ENCODE assay signal across 9 mouse cellular contexts in the genomic region with DNA sequence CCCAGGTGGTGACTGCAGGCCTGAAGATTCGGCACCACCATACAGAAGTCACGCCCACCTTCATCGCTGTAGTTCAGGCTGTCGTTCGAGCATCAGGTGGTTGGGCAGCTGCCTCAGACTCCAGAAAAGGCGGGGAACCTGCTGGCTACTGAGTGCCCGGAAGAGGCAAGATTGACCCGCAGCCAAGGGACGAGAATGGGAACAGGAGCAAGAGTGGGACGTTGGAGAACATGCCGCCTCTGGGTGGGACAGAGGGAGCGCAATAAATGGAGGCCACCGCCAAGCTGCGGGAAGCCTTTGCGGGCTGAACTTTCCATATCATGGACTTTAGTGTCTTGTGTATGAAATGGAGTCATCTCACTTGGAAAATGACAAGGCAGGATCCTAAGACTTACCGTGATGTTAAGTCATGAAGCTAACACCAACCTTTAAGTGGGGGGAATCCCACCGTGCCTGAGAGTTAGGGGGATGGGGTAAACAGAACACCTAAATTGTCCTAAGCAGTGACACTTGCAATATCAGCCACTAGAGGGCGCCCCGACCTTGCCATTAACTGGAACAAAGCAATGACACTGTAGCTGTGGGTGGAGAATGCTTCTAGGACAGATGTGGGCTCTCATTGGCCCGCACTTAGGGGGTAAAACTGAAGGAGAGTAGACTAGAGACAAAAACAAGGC. TPM values are rescaled to one million over a fixed set of nuclear protein-coding genes. Genes with fewer than 3 reads are reported as not detected.
DNase-seq lines count a peak whose midpoint lies in the region; ATAC-seq and TF ChIP-seq lines count a peak whose summit lies in the region.
"Had no signal": no experiment of that assay in that cellular context is flagged by ENCODE, and none has a peak within 500 bp of the region (broad histone marks: within the 10 kb centered on the region; RNA-seq: fewer than 3 reads in every experiment).

No protein-coding gene starts in this region.

- intact Hi-C loops in heart, postnatal 36 days (cut with DNase I), result loop anchor here (1.0 to 5.0 kb wide), 6 partner anchors 49 to 366 kb away; a partner anchor contains a TSS

- peak; percentile 99 for TF ChIP-seq CTCF in lung, embryonic 14.5 days (IDR thresholded peaks at IDR 0.05; ENCODE audit: low read depth)
- no peak for TF ChIP-seq CTCF in thymus, adult 2 months (IDR thresholded peaks at IDR 0.05; ENCODE audit: borderline replicate concordance, control insufficient read depth, extremely low read depth, insufficient read depth, low read length, poor library complexity)

- no peaks in the 10 kb centered on the region for H3K9me3 ChIP-seq in ES-E14 (ENCODE audit: control insufficient read depth, insufficient read depth, low read depth, low read length)
- no peaks in the 10 kb centered on the region for H3K9me3 ChIP-seq in forebrain, embryonic 16.5 days (ENCODE audit: control insufficient read depth, low read length)
- no peaks in the 10 kb centered on the region for H3K9me3 ChIP-seq in lung, embryonic 14.5 days (ENCODE audit: low read depth, low read length)

- peak; percentile 86 for ATAC-seq in forebrain, embryonic 16.5 days
- ATAC-seq in lung, embryonic 14.5 days (ENCODE audit: insufficient read depth), result peak; percentile 55

- H3K9ac ChIP-seq in ES-E14 (ENCODE audit: insufficient read depth, low read depth, low read length, poor library complexity, severe bottlenecking), result no peak overlapping the region
- H3K9ac ChIP-seq in forebrain, embryonic 16.5 days (replicated peaks; ENCODE audit: low read depth, low read length), result 0 out of 2 replicates have a peak overlapping the region, but pooled peaks have one; percentile 16
- no peak overlapping the region for H3K9ac ChIP-seq in lung, embryonic 14.5 days

- no peaks in the 10 kb centered on the region for H3K36me3 ChIP-seq in ES-E14 (ENCODE audit: control insufficient read depth, insufficient read depth, low read length, poor library complexity, severe bottlenecking)
- no peaks in the 10 kb centered on the region for H3K36me3 ChIP-seq in forebrain, embryonic 16.5 days (ENCODE audit: control insufficient read depth, insufficient read depth)
- H3K36me3 ChIP-seq in lung, embryonic 14.5 days (ENCODE audit: insufficient read depth), result no peaks in the 10 kb centered on the region
- no peaks in the 10 kb centered on the region for H3K36me3 ChIP-seq in thymus, adult 2 months (ENCODE audit: control insufficient read depth, insufficient read depth, low read length)

- peaks cover 0 to 8% of the 10 kb centered on the region in 2 experiments; a peak in 1 of 4 replicates for H3K4me1 ChIP-seq in ES-E14 (ENCODE audit: control insufficient read depth in 2 of 2, insufficient read depth in 2 of 2, low read length in 2 of 2, poor library complexity in 1 of 2)
- H3K4me1 ChIP-seq in forebrain, embryonic 16.5 days (replicated peaks; ENCODE audit: control insufficient read depth, insufficient read depth, low read length), result peaks cover 10% of the 10 kb centered on the region
- peaks cover 4% of the 10 kb centered on the region; the same call in 1 of the 2 replicates for H3K4me1 ChIP-seq in lung, embryonic 14.5 days (ENCODE audit: insufficient read depth)
- peaks cover 26% of the 10 kb centered on the region for H3K4me1 ChIP-seq in thymus, adult 2 months (replicated peaks; ENCODE audit: control insufficient read depth, insufficient read depth, low read length)

- H3K4me2 ChIP-seq in forebrain, embryonic 16.5 days (ENCODE audit: low read length), result peak overlapping the region; percentile 20
- peak overlapping the region; percentile 35; the same call in 1 of the 2 replicates for H3K4me2 ChIP-seq in lung, embryonic 14.5 days

- DNase-seq in ES-E14 (ENCODE audit: low read depth, low spot score), result peak; percentile 96
- peak; percentile 74 for DNase-seq in cerebellum, adult 11-12 months
- DNase-seq in heart, postnatal 36 days, result peak; percentile 90 to 95
- peak; percentile 76 to 97 for DNase-seq in layer of hippocampus, adult 18-20 months (ENCODE audit: low spot score in 2 of 2)
- peak; percentile 97 for DNase-seq in lung, embryonic 14.5 days
- peak; percentile 70 for DNase-seq in ovary, adult 18-20 months (ENCODE audit: low spot score)
- peak; percentile 90 for DNase-seq in thymus, adult 2 months

- H3K4me3 ChIP-seq in ES-E14 (ENCODE audit: insufficient read depth in 1 of 2, low read depth in 1 of 2, low read length in 2 of 2, poor library complexity in 1 of 2, severe bottlenecking in 1 of 2), result peak overlapping the region in 1 of 2 experiments; percentile 26; a peak in 1 of 4 replicates
- no peak overlapping the region for H3K4me3 ChIP-seq in forebrain, embryonic 16.5 days (replicated peaks; ENCODE audit: low read length)
- no peak overlapping the region for H3K4me3 ChIP-seq in lung, embryonic 14.5 days (ENCODE audit: low read depth, low read length)
- H3K4me3 ChIP-seq in thymus, adult 2 months (ENCODE audit: control insufficient read depth, insufficient read depth, low read length), result no peak overlapping the region

- TF ChIP-seq POLR2A in thymus, adult 2 months (IDR thresholded peaks at IDR 0.05; ENCODE audit: control insufficient read depth, extremely low read depth, insufficient read depth, low read length, poor library complexity), result no peak

- in situ Hi-C loops in ES-E14 (cut with MboI; ENCODE audit: low sequenced_read_pairs in 2 of 2, unreplicated experiment in 2 of 2), result loop anchor here in 1 of 2 experiments (25.0 kb wide), 1 partner anchor 376 kb away; a partner anchor contains a TSS

- H3K27me3 ChIP-seq in forebrain, embryonic 16.5 days (replicated peaks; ENCODE audit: control insufficient read depth, insufficient read depth, low read length), result no peaks in the 10 kb centered on the region
- peaks cover 7% of the 10 kb centered on the region; the same call in 1 of the 2 replicates for H3K27me3 ChIP-seq in lung, embryonic 14.5 days (ENCODE audit: insufficient read depth, low read length)
- H3K27me3 ChIP-seq in thymus, adult 2 months (ENCODE audit: control insufficient read depth, insufficient read depth, low read length), result no peaks in the 10 kb centered on the region

- 17% methylated on average over 20 of the region's 20 CpGs for WGBS in forebrain, embryonic 16.5 days
- 16% methylated on average over 20 of the region's 20 CpGs for WGBS in lung, embryonic 14.5 days
- 17% methylated on average over 20 of the region's 20 CpGs for WGBS in thymus, adult 2 months

- no peak overlapping the region for H3K27ac ChIP-seq in ES-E14 (ENCODE audit: insufficient read depth, low read depth, low read length, poor library complexity, severe bottlenecking)
- H3K27ac ChIP-seq in forebrain, embryonic 16.5 days (ENCODE audit: low read length), result no peak overlapping the region
- H3K27ac ChIP-seq in lung, embryonic 14.5 days (ENCODE audit: low read depth), result no peak overlapping the region
- no peak overlapping the region for H3K27ac ChIP-seq in thymus, adult 2 months (ENCODE audit: control insufficient read depth, insufficient read depth, low read length)
- H3K27ac ChIP-seq: macrophage had no signal

TF ChIP-seq in ES-E14, 5 proteins besides CTCF, POLR2A, EP300 and RAD21:
- TF ChIP-seq CHD2 (IDR thresholded peaks at IDR 0.05; ENCODE audit: low read depth, low read length) (no peak), ZNF384 (IDR thresholded peaks at IDR 0.05; ENCODE audit: low read depth, low read length) (no peak), ZC3H11A (IDR thresholded peaks at IDR 0.05; ENCODE audit: borderline replicate concordance, low read depth, low read length) (peak; percentile 50; the same call in 1 of the 2 replicates), HCFC1 (IDR thresholded peaks at IDR 0.05; ENCODE audit: borderline replicate concordance, insufficient read depth, low read length) (no peak)
TF ChIP-seq in ES-E14: peak in this region for 1.

RNA-seq across cellular contexts. Expression of a gene that starts 3.1 kb away (rescaled TPM):
- 0.36 and 0.58 TPM in 2 replicates for total RNA-seq in ES-E14 (2012; rRNA removed)
- polyA plus RNA-seq in forebrain, embryonic 16.5 days (2015; fragmentation: Nextera tagmentation; extraction: Ambion mirVana), result 2.0 and 3.7 TPM in 2 replicates
- total RNA-seq in heart, postnatal 36 days (2021), result 1 to 10 TPM; 5.4 to 9.0 TPM
- total RNA-seq in layer of hippocampus, adult 18-20 months (2021), result 1 to 10 TPM; 1.6 to 2.1 TPM
- polyA plus RNA-seq in lung, embryonic 14.5 days (2014; fragmentation: Nextera tagmentation; extraction: Ambion mirVana), result 0.43 and 0.71 TPM in 2 replicates
- polyA plus RNA-seq in thymus, adult 2 months (2012; rRNA removed), result 49.5 and 73.6 TPM in 2 replicates

RNA-seq across cellular contexts. Expression of a gene that starts 24.6 kb away (rescaled TPM):
- 23.6 and 34.4 TPM in 2 replicates for total RNA-seq in ES-E14 (2012; rRNA removed)
- polyA plus RNA-seq in forebrain, embryonic 16.5 days (2015; fragmentation: Nextera tagmentation; extraction: Ambion mirVana), result 0.53 and 1.0 TPM in 2 replicates
- total RNA-seq in heart, postnatal 36 days (2021), result not detected
- 1 to 10 TPM; 2.6 to 2.8 TPM for total RNA-seq in layer of hippocampus, adult 18-20 months (2021)
- polyA plus RNA-seq in lung, embryonic 14.5 days (2014; fragmentation: Nextera tagmentation; extraction: Ambion mirVana), result 1.8 and 1.9 TPM in 2 replicates
- 5.6 and 6.9 TPM in 2 replicates for polyA plus RNA-seq in thymus, adult 2 months (2012; rRNA removed)
- polyA plus RNA-seq: macrophage had no signal

RNA-seq across cellular contexts. Expression of a gene that starts 25.9 kb away (rescaled TPM):
- 0.18 and 0.32 TPM in 2 replicates for total RNA-seq in ES-E14 (2012; rRNA removed)
- polyA plus RNA-seq in forebrain, embryonic 16.5 days (2015; fragmentation: Nextera tagmentation; extraction: Ambion mirVana), result 18.0 and 23.4 TPM in 2 replicates
- 1 to 10 TPM; 1.1 to 1.5 TPM for total RNA-seq in heart, postnatal 36 days (2021)
- 10 to 100 TPM; 10.3 to 12.9 TPM for total RNA-seq in layer of hippocampus, adult 18-20 months (2021)
- 0.50 and 0.69 TPM in 2 replicates for polyA plus RNA-seq in lung, embryonic 14.5 days (2014; fragmentation: Nextera tagmentation; extraction: Ambion mirVana)
- polyA plus RNA-seq in thymus, adult 2 months (2012; rRNA removed), result 1.8 and 2.2 TPM in 2 replicates
- polyA plus RNA-seq: macrophage had no signal

RNA-seq across cellular contexts. Expression of a gene that starts 57.8 kb away (rescaled TPM):
- total RNA-seq in ES-E14 (2012; rRNA removed), result 10.4 and 20.1 TPM in 2 replicates
- 1.2 and 1.3 TPM in 2 replicates for polyA plus RNA-seq in forebrain, embryonic 16.5 days (2015; fragmentation: Nextera tagmentation; extraction: Ambion mirVana)
- 1 to 10 TPM; 1.4 to 1.8 TPM for total RNA-seq in heart, postnatal 36 days (2021)
- total RNA-seq in layer of hippocampus, adult 18-20 months (2021), result 1 to 10 TPM; 1.9 to 2.4 TPM
- polyA plus RNA-seq in lung, embryonic 14.5 days (2014; fragmentation: Nextera tagmentation; extraction: Ambion mirVana), result 5.8 and 5.9 TPM in 2 replicates
- polyA plus RNA-seq in thymus, adult 2 months (2012; rRNA removed), result 11.1 and 11.2 TPM in 2 replicates
